Mouse (Mus musculus): ENCODE measurements around the gene Fam219b.

- TF ChIP-seq CTCF (IDR thresholded peaks at IDR 0.05; ENCODE audit: low read depth): no peak
- TF ChIP-seq EP300 (IDR thresholded peaks at IDR 0.05; ENCODE audit: low read depth): no peak
Observed at GRCm38 (mm10) chr9:57502911-57503621, 34.3 kb upstream of the Fam219b start.

Data from liver, postnatal 0 days (tissue).